Mouse (Mus musculus): ENCODE results near the gene Tmem17.

- TF ChIP-seq CTCF (IDR thresholded peaks at IDR 0.05; ENCODE audit: low read depth, low read length): no peak
- TF ChIP-seq TAL1 (conservative IDR thresholded peaks at IDR 0.05; ENCODE audit: low read depth, low read length): no peak
- no peak for TF ChIP-seq GATA2 (IDR thresholded peaks at IDR 0.05; ENCODE audit: borderline replicate concordance, low read depth, low read length)
Measured at GRCm38 (mm10) chr11:22540600-22540999, 28.7 kb downstream of the Tmem17 start.
